Mouse (Mus musculus) lung, postnatal 0 days (tissue): ENCODE results near the gene Thnsl2. TPM values are rescaled to one million over a fixed set of nuclear protein-coding genes. Genes with fewer than 3 reads are reported as not detected.

Experiments used
- ATAC-seq: fragments of 200-750 bp; cut with Nextera tagmentation; 2 replicates; pipeline ENCODE4 v1.8.0; 2017; ENCODE audit warnings: moderate library complexity
- DNase-seq: peaks from one replicate; pipeline ENCODE4 v3.0.0-alpha.2; 2016; ENCODE audit warnings: low spot score
- H3K27ac ChIP-seq: fragments of 300-500 bp; sonication (generic); 2 replicates; pipeline ENCODE4 v1.5.1; 2014; ENCODE audit warnings: antibody characterized with exemption, mild to moderate bottlenecking, low read length, mixed read lengths
- H3K27me3 ChIP-seq: fragments of 300-500 bp; sonication (generic); replicated peaks from 2 replicates; pipeline ENCODE4 v1.6.1; 2014; ENCODE audit warnings: low read length, mixed read lengths; ENCODE audit not compliant: insufficient read depth
- H3K36me3 ChIP-seq: fragments of 300-500 bp; sonication (generic); 2 replicates; pipeline ENCODE4 v1.6.1; 2014; ENCODE audit warnings: low read length, mixed read lengths; ENCODE audit not compliant: insufficient read depth
- H3K4me1 ChIP-seq: fragments of 300-500 bp; sonication (generic); 2 replicates; pipeline ENCODE4 v1.6.1; 2014; ENCODE audit warnings: antibody characterized with exemption, low read depth, low read length, mixed read lengths; ENCODE audit not compliant: insufficient read depth
- H3K4me2 ChIP-seq: fragments of 300-500 bp; sonication (generic); replicated peaks from 2 replicates; pipeline ENCODE4 v1.6.1; 2014; ENCODE audit warnings: low read depth, mild to moderate bottlenecking, low read length, moderate library complexity, mixed read lengths
- H3K4me3 ChIP-seq: fragments of 300-500 bp; sonication (generic); 2 replicates; pipeline ENCODE4 v1.5.1; 2014; ENCODE audit warnings: low read depth, low read length
- H3K9ac ChIP-seq: fragments of 300-500 bp; sonication (generic); replicated peaks from 2 replicates; pipeline ENCODE4 v1.6.1; 2014; ENCODE audit warnings: low read depth, mild to moderate bottlenecking
- H3K9me3 ChIP-seq: fragments of 300-500 bp; sonication (generic); 2 replicates; pipeline ENCODE4 v1.6.1; 2016; ENCODE audit warnings: low read length, mixed read lengths
- CTCF ChIP-seq: IDR thresholded peaks from 2 replicates; pipeline ENCODE4 v1.5.1; 2016; ENCODE audit warnings: antibody characterized with exemption, mild to moderate bottlenecking
- EP300 ChIP-seq: IDR thresholded peaks from 2 replicates; pipeline ENCODE4 v1.6.1; 2016; ENCODE audit warnings: antibody characterized with exemption, mild to moderate bottlenecking, control low read depth
- WGBS: fragments of 180-500 bp; shearing (Covaris S2); extraction: QIAGEN DNeasy Blood & Tissue Kit; methylation state at CpG from one replicate; pipeline ENCODE4 v1.1.7; 2014; 5-methylcytosine and 5-hydroxymethylcytosine counted together
- polyA plus RNA-seq: library from polyadenylated mRNA; unstranded; fragments of >200 nt; fragmentation: Nextera tagmentation; extraction: Ambion mirVana; gene quantifications from 2 replicates; pipeline ENCODE4 v1.2.1, GENCODE M21; 2015

Gene Thnsl2
- polyA plus RNA-seq, 1 experiment from 2014 or later: 15.4 TPM

- Histone ChIP-seq H3K27me3 (no peaks in the 10 kb centered on the region), H3K4me1 (no peaks in the 10 kb centered on the region), H3K9ac (no peak overlapping the region), H3K36me3 (no peaks in the 10 kb centered on the region), H3K4me3 (no peak overlapping the region), H3K27ac (no peak overlapping the region), H3K9me3 (no peaks in the 10 kb centered on the region), H3K4me2 (no peak overlapping the region)
- 79% methylated on average over 10 of the region's 10 CpGs for WGBS
- no peak for DNase-seq
- TF ChIP-seq EP300: no peak
- no peak for TF ChIP-seq CTCF
- no peak for ATAC-seq
Observed at GRCm38 (mm10) chr6:71172812-71173580, 28.8 kb upstream of the Thnsl2 start.

- Histone ChIP-seq H3K9me3 (no peaks in the 10 kb centered on the region), H3K4me3 (no peak overlapping the region), H3K36me3 (no peaks in the 10 kb centered on the region), H3K27me3 (no peaks in the 10 kb centered on the region), H3K27ac (no peak overlapping the region), H3K4me1 (no peaks in the 10 kb centered on the region), H3K9ac (no peak overlapping the region), H3K4me2 (no peak overlapping the region)
- 26% methylated on average over 6 of the region's 6 CpGs for WGBS
- peak; percentile 88 for DNase-seq
- ATAC-seq: peak; percentile 75
- TF ChIP-seq EP300 (no peak), CTCF (peak; percentile 81)
Observed at GRCm38 (mm10) chr6:71166551-71167169, 22.4 kb upstream of the Thnsl2 start.

GRCm38 (mm10) chr6:71164394-71164793 is 20.2 kb upstream of the Thnsl2 start:
- DNase-seq: peak; percentile 38
- TF ChIP-seq EP300 (no peak), CTCF (no peak)
- ATAC-seq: peak; percentile 49

GRCm38 (mm10) chr6:71162269-71162668 is 18.0 kb upstream of the Thnsl2 start:
- no peak overlapping the region for H3K27ac ChIP-seq
- H3K9ac ChIP-seq: no peak overlapping the region
- no peak overlapping the region for H3K4me2 ChIP-seq
- H3K27me3 ChIP-seq: no peaks in the 10 kb centered on the region
- 41% methylated on average over 4 of the region's 4 CpGs for WGBS
- TF ChIP-seq EP300 (no peak), CTCF (peak; percentile 51)
- H3K4me1 ChIP-seq: no peaks in the 10 kb centered on the region
- ATAC-seq (no peak), DNase-seq (peak; percentile 25)
- no peaks in the 10 kb centered on the region for H3K36me3 ChIP-seq
- no peak overlapping the region for H3K4me3 ChIP-seq
- no peaks in the 10 kb centered on the region for H3K9me3 ChIP-seq

More at GRCm38 (mm10) chr6:71164394-71164793, 20.2 kb upstream of the Thnsl2 start:
- Histone ChIP-seq H3K4me1 (no peaks in the 10 kb centered on the region), H3K9me3 (no peaks in the 10 kb centered on the region), H3K27me3 (no peaks in the 10 kb centered on the region), H3K36me3 (no peaks in the 10 kb centered on the region), H3K4me2 (no peak overlapping the region), H3K27ac (no peak overlapping the region), H3K9ac (no peak overlapping the region), H3K4me3 (no peak overlapping the region)
- whole genome bisulfite sequencing: 30% methylated on average over 6 of the region's 6 CpGs

DNA sequence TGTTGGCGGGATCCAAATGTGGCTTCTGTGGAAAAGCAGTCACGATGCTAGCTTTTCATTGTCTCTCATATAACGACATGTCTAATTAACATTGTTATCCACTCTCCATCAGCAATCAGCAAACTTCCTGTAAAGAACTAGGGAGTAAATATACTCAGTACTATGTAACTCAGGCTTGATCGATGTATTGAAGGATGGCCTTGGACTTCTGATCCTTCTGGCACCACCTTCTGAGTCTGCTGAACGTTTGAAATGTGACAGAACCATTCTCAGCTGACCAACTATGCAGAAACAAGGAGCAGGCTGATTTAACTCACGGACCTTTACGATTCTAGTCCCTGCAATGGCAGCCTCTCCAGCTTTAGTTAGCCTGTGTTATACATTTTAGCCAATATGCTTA is 17.1 kb upstream of the Thnsl2 start:
- Histone ChIP-seq H3K4me1 (no peaks in the 10 kb centered on the region), H3K27ac (no peak overlapping the region), H3K36me3 (no peaks in the 10 kb centered on the region), H3K9ac (no peak overlapping the region), H3K4me3 (no peak overlapping the region), H3K4me2 (no peak overlapping the region), H3K9me3 (no peaks in the 10 kb centered on the region), H3K27me3 (no peaks in the 10 kb centered on the region)
- 71% methylated on average over 7 of the region's 7 CpGs for WGBS
- DNase-seq: no peak
- TF ChIP-seq EP300 (no peak), CTCF (no peak)
- ATAC-seq: no peak

GRCm38 (mm10) chr6:71156674-71157326 is 12.6 kb upstream of the Thnsl2 start:
- Histone ChIP-seq H3K4me2 (no peak overlapping the region), H3K27me3 (no peaks in the 10 kb centered on the region), H3K4me3 (no peak overlapping the region), H3K27ac (no peak overlapping the region), H3K9me3 (no peaks in the 10 kb centered on the region), H3K36me3 (no peaks in the 10 kb centered on the region), H3K4me1 (no peaks in the 10 kb centered on the region), H3K9ac (no peak overlapping the region)
- DNase-seq (no peak), ATAC-seq (no peak)
- TF ChIP-seq EP300 (no peak), CTCF (peak; percentile 61)
- WGBS: 73% methylated on average over 5 of the region's 5 CpGs
